Mouse (Mus musculus): ENCODE results near the gene U90926.
"Not testable (repeated sequence)": the region's sequence is repeated elsewhere in the genome, so short reads cannot be mapped to it uniquely, and the experiment has no call there.

The U90926 gene

GRCm38 (mm10) chr5:92212231-92212630 is 3.0 kb downstream of the U90926 start:
- DNase-seq = no peak

- no peak for DNase-seq
These were observed 5.0 kb downstream of the U90926 start for GRCm38 (mm10) chr5:92210205-92210604.

GRCm38 (mm10) chr5:92206121-92206520 is 9.1 kb downstream of the U90926 start:
- no peak for DNase-seq

DNA sequence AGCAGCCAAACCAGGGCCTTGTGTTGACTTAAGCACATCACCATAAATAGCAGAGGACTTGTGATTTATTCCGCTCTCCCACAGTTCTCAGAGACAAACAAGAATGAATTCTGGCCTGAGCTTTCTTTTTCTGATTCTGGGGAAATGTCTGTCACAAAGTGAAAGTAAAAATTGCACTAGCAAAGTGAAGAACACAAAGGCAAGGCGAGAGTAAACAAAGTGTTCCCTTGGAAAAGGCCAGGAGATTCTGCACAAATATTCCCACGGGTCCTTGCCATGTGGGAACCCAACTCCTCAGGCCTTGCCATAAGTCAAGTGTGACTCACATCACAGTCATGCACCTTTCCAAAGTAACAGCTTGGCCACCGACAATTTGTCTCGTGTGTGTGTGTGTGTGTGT is 9.5 kb downstream of the U90926 start:
- no peak for DNase-seq

DNA sequence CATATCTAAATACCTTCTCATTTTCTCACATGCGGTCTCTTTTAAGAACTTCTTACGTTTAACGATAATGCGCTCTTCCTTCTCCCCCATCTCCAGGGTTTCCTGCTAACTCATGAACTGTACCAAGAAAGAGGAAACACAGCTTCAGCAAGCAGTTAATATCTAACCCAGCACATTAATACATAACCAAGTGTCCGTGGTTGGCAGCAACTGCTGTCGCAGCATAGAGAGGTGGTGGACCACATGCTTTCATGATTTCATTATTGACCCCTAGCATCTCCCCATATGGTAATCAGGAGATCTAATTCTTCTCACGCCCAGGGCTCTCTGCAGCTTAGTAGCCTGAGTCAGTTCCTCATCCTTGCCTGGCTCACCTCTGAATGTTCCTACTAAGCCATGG is 10.0 kb downstream of the U90926 start:
- no peak for DNase-seq

DNA sequence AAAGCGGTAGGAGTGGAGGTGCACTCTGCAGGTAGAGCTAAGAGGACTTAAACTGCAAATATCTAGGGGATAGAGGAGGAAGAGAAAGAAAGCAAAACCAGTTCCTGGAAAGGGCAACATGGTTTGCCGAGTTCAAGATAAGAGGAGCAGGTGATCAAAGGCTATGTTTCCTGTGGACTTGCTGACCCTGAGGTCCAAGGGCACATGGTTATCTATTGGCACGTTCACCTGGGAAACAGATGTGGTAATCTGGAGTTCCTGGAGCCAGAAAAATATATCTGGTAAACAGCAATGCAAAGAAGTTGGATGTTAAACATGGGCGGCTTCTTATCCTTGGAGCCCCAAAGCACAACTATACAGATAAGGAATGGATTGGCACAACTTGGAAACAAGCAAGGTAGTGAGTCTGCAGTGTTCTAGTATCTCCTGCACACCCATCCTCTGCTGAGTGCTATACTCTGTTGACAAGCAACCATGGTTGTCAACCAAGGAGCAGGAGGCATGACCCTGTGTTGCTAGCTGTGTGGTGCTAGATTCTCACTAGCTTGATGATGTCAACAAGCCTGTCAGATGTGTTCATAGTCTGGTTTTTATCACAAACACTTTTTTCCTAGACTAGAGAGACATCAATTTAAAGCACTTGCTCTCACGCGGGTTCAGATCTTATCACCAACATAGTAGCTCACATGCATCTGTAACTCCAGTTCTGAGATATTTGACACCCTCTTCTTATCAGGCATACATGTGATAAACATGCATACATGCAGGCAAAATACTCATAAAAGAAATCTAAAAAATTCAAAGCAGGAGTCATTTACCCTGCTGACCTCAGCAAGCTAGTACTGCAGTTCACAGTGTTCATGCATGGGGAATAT is 10.8 kb downstream of the U90926 start:
- DNase-seq = no peak

DNA sequence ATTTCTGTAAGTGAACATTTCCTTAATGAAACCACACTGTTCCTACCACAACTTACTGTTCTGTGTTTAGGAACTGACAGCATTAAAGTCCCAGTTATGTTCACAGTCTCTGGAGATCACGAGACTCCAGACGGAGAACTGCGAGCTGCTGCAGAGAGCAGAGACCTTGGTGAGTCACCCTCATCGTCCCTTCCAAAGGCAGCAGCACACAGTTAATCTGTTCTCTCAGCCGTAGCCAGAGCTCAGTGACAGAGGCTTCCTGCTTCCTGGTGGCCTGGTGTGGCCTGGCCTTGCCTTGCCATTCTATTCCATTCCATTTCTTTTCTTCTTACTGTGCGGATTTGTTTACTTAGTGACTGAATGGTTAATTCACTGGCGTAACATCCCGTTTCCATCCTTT is 16.9 kb downstream of the U90926 start:
- DNase-seq = no peak

- DNase-seq = no peak
These were observed 18.1 kb downstream of the U90926 start for GRCm38 (mm10) chr5:92196895-92197811.

DNA sequence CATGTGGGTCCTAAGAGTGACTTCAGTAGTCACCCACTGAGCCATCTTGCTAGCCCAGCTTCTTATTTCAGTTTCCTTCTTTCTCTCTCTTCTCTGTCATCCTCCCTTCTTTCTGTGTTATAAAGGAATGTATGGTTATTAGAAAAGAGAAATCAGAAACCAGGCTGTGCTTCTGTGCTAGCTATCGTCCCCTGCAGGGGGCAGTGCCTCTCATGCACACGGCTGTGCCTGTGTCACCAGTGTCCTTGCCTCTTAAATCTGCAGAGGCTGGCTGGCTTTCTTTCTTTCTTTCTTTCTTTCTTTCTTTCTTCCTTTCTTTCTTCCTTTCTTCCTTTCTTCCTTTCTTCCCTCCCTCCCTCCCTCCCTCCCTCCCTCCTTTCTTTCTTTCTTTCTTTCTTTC is 19.5 kb downstream of the U90926 start:
- DNase-seq = not testable (repeated sequence)

DNA sequence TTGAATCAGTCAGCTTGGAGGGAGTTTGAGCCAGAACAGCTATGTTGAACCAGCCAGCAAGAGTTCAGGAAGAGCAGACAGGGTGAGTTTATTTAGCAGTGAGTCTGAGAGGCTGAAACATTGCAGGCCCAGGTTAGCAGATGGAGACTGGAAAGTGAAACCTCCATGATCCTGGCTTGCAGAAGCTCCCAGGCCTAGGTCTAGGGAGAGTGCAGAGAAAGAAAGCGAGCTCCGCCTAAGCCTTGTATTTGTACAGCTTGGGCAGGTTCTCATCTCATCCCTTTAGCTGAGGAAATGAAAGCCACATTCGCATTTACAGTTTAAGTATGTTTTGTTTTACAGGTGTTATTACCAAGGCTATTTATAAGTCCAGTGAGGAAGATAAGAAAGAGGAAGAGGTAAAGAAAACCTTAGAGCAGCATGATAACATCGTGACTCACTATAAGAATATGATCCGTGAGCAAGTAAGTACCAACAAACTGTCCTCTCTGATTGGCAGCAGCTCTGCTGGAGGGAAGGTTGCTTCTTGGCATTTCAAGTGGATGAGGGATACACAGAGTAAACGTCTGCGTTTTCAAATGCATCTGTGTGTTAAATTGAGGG is 26.2 kb downstream of the U90926 start:
- no peak for DNase-seq

DNA sequence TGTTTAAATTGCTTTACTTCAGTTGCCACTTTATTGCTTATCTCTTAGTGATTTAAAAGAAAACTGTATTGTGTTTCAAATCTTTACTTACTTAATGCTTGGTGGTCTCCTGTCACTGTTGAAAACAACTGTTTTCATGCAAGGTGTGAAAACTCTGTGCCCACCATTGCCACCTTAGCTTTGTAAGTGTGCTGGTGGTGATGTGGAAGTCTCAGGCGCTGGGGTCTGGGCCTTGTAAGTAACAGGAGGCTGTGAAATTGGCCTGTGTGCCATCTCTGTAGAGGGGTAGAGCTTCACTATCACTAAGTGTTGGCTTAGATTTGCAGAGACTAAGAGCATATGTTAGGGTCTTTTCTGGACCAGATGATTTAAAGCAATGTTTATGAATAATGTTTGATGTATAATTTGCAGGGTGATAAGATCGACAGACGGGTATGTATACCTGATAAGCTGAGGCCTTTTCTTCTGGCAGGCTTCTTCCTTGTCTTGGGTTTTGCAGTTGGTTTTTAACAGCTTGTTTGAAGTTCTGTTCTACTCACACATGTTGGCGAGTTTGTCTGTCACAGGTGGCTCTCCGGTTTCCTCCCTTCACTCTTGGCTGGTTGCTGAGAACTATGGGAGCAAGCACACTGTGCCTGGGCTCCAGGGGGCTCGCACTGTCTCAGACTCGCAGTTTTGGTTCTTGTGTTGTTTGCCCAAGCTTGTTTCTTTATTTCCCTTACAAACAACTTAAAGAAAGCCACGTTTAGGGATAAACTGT is 32.0 kb downstream of the U90926 start:
- no peak for DNase-seq

DNA sequence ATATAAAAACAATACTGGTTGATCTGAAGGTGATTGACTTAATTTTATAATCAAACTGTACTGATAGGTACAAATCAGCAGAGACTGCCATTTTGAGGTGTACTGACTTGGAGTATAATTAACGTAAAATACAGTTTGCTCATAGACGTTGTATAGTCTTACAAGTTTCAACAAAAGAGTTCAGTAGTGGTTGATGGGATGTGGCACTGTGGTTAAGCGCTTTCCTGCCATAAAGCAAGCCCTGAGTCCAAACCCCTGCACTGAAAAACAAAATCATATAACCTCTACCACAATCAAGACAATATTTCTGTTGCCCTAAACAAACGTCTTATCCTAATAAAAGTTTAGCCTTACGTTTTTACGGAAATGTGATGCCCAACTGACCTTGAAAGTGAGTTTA is 49.2 kb downstream of the U90926 start:
- no peak for DNase-seq

Measured in cerebellum, adult 8-10 months (tissue).